Mouse (Mus musculus): ENCODE measurements at regions not wholly inside any gene's neighbourhood (a gene's known extent, or its start where the extent isn't known, plus 50 kb on each side); places are given as distances from the start of the nearest gene placed in this dataset.
"Not testable (repeated sequence)": the region's sequence is repeated elsewhere in the genome, so short reads cannot be mapped to it uniquely, and the experiment has no call there.

DNA sequence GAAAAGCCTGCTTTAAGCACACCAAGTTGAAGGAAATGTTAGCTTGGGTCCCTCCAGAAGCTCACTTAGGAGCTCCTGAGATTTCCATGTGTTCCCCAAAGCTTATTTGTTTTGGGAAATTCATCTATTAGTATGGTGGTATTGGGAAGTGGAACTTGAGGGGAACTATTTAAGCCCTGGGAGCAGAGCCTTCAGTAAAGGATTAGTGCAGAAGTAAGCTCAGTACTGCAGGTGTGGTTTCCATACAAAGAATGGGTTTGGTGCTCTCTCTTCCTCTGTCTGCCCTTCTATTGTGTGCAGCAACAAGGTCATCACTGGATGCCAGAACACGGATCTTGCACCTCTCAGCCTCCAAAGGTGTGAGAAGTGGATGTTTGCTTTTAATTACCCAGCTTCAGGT, 57.2 kb downstream of the Foxa2 start:
- no peak for DNase-seq (ENCODE audit: low spot score)

DNA sequence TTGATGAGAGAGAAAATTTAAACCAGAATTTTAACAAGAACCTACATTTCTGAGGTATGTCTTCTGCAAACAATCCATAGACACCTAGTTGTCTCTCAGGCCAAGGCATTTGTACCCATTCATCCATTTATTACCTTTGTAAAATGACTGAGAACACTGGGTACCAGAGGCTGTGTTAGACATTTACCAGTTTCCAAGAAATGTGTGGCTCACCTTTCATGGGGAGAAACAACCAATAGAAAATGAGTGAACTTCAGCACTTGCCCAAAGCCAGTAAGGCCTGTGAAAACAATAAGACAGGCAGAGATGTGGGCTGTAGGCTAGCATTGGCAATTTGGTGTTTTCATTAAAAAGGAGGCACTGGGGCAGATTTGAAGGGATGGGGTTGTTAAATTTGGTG, 58.2 kb downstream of the Foxa2 start:
- no peak for DNase-seq (ENCODE audit: low spot score)

DNA sequence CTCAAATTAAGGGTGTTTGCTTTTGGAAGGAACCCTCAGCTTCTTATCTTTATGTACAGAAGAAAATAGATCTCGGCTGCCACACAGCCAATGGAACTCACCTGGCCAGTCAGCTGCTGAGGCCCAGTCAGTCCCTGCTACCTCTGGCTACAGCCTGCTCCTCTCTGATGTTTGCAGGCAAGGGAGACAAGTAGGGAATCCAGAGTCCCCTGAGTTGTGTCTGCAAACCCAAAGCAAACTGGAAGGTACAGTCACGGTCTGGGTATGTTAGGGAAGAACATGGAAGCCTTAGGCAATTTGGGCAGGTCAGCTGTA, 61.6 kb downstream of the Foxa2 start:
- DNase-seq (ENCODE audit: low spot score) = no peak

DNA sequence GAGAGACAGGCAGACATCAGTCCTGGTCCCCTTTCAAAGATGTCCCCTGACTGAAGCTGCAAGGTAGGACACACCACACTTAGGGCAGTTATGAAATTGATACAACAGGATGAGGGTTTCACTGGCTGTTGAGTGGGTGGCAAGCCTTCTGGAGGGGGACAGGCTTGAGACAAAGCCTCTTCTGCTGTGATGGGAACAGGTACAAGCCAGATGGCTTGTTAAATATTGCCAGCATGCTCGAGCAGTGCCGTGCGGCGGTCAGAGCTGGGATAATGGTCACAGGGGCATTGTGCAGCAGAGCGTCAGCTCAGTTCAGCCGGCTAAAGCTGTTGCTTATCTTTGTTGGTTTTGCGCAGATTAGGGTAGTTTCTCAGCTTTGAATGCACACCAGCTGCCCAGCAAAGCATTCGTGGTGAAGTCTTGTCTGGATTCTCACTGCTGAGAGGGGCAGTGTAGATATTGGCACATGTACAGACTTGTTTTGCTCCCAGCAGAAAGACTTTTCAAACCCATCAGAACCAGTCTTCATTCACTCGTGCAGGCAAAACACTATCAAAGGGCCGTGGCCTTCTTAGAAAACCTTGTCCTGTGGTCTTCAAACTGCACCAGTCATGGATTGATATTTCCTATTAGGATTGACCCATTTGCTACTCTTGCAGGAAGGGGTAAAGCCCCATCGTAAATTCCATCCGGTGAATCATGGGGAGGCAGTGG, 62.1 kb downstream of the Foxa2 start:
- DNase-seq (ENCODE audit: low spot score) = no peak

DNA sequence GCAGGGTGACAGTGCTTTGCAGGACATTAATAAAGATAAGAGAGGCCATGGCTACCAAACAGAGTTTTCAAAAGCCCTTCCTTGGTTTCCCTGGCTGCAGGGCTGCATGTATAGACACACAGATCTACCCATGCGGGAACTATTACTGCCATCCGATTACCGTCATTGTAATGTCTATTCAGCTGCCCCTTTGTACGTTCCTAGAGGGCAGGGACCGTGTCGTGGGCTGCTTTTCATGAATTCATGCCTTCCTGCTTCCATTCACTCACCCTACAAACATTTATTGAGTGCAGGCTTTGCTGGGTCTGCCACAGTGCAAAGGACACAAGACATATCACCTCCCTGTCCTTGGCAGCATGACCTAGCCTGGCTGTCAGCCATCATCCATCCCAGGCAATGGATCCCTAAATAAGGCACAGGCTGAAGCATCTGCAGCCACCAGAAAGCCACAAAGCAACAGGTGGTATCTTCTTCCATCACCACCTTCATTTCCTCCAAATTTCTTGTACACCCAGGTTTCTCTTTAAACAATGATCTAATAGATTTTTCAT, 65.8 kb downstream of the Foxa2 start:
- no peak for DNase-seq (ENCODE audit: low spot score)

DNA sequence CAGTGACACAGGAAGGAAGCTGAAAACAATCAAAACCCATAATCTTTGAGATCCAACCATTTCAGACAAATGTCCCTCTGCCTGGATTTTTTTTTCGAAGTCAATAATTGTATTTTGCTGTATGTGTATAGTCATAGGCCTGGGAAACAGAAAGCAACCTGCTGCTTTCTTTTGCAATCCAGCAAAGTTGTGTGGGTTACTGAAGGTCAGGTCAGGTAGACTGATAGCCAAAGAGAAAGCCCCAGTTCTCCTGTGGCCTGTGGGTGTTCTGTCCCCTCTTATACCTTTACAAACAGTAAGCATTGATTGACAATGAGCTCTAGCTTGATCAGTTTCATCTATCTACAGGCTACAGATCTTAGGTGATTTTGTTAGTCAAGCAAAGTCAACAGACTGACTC, 66.4 kb downstream of the Foxa2 start:
- DNase-seq (ENCODE audit: low spot score) = no peak

DNA sequence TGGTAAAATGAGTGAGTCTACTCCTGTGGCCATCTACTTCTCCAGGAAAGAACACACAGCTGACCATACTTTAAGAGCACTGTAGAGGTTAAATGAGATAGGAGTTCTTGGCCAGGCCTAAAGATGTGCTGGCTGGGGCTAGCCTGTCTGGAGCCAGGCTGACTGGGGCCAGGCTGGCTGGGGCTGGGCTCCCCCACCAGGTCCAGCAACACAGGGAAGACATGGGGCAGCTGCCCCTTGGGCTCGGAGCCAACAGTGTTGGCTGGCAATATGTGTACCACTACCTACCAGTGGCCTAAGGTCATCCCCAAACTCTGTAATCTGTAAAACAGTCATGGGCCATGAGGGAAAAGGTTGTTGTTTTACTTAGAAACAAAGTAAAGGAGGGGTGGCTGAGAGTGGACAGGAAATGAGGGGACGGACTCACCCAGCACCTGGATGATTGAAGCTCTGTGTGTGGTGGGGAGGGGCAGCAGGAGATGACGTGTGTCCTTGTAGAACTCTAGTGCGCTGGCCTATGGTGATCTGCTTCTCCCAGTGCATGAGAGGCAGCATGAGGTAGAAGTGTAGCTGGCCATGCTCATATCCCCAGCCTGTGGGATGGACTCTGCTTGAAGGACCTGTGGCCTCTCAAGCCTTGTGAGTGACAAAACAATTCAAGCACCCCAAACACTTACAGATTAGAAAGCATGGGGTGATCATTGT, 67.0 kb downstream of the Foxa2 start:
- no peak for DNase-seq (ENCODE audit: low spot score)

DNA sequence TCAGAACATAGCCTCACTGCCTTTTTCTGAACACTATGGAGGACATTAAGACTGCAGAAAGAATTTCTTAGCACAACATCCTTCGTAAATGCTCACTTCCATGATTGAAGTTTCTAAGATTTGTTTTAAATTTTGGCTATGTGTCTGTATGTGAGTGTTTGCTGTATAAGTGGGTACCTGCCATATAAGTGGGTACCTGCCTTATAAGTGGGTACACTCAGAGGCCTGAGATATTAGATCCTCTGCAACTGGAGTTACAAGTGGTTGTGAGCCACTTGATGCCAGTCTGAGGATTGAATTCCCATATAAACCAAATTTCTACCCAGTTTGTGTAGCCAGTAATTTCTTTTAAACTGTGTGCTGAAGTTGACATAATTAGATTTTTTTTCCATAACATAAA, 67.8 kb downstream of the Foxa2 start:
- DNase-seq (ENCODE audit: low spot score) = no peak

DNA sequence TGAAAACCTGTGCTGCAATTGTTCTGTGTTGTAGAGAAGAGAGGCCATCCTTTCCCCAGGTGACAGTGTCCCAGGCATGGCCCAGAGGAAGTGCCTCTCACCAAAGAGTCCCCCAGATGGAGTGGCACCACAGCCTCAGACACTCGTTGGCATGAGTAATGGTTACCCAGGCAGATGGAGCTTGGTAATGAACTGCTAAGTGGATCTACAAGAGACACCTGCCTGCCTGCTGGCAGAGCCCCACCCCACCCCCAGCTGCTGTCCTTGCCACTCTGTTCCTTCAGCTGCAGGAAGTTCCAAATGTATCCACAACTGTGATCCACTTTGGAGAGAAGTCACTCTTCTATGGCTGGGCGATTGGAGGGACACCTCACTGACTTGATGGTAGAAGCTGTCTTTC, 72.0 kb downstream of the Foxa2 start:
- no peak for DNase-seq (ENCODE audit: low spot score)

DNA sequence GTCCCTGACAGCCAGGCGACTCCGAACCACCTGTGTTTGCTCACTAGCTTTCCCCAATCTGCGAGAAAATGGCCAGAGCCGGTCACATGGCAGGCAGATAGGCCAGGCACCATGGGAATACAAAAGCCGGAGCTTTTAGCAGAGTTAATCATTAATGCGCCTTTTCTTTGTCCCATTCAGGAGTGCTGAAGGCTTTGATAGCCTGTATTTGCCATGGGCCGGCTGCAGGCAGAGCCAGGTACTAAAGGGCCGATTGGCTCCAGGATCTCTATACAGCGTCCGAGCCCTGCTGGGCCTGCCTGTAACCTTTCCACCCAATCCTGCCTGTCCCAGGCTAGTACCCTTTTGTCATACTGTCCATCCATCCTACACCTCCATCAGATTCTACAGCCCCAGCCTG, 78.1 kb downstream of the Foxa2 start:
- DNase-seq (ENCODE audit: low spot score) = peak; percentile 73

DNA sequence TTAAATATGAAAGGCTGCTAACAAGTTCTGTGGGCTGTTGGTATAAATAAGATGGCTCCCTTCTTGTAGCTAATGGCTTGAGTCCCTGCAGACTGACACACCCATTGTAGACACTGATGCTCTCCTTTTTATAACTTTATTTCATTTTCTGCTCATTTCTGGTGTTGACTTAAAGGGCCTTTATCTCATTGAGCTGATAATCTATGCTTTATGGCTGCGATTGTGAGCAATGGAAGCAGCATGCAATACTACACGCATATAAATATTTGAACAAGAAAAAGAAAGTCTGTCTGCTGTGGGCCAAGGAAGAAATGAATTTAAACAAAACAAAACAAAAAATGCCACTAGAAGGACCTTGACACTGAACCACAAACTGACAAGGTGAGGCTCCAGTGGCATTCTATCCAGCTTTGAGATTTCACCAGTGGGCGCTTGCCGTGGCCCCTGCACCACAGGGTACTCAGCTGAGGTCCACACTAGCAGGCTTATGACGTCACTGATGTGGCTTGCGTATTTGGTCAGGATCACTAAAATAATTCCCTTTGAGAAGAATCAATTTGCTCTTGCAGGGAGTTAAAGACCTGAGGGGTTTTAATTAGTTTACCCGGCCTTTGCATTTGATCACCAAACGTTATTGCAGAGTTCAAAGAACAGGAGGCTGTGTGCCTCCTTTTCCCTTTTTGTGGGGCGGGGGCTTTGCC, 78.8 kb downstream of the Foxa2 start:
- DNase-seq (ENCODE audit: low spot score) = no peak

DNA sequence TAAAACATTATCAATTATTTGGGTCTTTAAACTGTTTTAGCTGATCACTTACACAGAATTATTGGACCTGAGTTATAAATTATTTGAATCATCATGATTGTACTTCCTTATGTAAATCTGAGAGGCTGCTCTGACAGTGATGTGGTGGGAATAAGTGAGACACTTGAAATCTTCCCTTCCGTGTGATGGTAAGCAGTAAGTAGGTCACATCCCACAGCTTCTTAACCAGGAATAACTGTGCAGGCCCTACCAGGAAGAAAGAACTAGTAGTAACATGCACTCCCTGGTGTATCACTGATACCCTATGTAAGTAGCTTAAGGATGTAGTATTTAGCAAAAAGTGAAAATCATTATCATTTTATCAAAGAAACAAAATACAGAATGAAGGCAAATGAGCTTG, 83.5 kb downstream of the Foxa2 start:
- DNase-seq (ENCODE audit: low spot score) = not testable (repeated sequence)

DNA sequence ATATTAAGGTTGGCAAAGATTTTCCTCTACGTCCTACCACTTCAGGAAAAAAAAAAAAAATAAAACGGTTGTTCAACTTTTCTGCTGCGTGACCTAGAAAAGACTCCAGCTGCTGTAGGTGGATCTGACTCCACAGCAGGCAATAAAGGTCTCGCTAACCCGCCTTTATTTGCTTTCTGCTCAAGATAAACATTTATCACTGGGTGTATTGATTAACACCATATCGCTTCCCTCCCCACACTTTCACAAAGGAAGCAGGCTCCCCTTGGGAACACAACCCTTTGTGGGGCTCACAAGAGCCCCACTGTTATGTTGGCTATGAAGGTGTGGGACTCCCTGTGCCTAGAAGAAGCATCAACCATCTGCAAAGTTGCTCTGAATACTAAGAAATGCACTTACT, 85.1 kb downstream of the Foxa2 start:
- no peak for DNase-seq (ENCODE audit: low spot score)

DNA sequence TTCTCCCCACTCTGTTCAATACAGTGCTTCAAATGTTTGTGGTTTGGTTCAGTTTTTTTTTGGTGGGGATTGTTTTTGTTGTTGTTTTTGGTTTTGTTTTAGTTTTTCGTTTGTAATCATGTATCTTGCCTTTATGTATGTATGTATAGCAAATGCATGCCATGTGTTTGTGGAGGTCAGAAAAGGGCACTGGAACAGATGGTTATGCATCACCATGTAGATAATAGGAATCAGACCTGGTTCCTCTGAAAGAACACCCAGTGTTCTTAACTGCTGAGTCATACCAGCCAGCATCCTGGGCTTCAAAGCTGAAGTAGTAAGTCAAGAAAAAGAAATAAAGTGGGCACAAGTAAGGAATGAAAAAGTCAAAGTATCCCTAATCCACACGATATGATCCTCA, 92.6 kb downstream of the Foxa2 start:
- no peak for DNase-seq (ENCODE audit: low spot score)

DNA sequence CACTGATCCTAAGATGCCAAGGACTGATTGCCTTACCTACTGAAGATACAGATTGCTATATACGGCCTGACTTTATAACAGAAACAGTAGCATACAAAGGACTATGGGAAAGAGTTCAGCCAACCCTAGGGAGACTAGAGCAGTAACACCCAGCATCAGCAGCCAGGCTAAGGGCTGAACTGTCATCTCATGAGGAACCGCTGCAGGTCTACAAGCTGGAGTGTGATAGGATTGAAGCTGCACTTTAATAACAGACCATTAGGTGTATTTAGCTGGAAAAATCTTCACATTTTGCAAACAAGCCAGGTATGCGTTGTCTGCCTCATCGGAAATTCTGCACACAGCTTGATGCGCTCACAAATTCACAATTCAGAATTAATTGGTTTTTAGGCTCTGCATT, 95.5 kb downstream of the Foxa2 start:
- DNase-seq (ENCODE audit: low spot score) = no peak

DNA sequence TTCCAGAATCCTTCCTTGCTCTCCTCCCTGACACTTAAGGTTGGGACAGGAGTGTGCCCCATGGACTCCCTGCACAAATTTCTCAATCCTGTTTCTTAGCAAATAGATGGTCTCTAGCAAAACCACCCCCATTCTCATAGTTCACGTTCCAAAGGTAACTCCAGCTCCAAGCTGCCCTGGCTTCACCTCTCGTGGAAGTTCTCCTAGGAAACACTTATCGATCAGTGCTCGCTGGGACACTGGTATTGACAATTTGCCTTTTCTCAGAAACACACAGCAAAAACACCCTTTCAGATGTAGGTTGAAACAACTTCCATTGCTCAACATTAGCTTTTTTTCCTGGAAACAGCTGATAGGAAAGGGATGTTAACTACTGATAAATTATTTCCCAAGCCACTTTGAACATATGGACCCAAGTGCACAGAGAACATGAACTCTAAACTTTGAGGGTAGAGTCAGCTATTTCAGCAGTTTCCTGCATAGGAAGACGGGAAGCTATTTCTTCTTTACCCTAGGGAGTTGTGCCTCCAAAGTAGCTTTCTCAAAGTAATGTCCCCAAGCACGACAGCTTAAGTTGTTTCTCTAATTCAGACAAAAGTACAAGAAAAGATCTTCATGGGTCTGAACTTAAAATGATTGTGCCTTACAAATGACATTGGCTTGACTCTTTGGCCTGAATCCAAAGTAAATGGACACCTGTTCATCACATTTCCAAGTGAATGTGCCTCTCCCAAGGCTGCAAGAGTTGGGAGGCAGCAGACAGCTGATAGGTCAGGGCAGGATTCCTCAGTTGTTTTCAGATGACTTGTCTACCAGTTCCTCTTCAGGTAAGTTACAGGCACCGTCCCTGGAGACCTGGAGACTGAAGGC, 102.4 kb downstream of the Foxa2 start:
- DNase-seq (ENCODE audit: low spot score) = no peak

DNA sequence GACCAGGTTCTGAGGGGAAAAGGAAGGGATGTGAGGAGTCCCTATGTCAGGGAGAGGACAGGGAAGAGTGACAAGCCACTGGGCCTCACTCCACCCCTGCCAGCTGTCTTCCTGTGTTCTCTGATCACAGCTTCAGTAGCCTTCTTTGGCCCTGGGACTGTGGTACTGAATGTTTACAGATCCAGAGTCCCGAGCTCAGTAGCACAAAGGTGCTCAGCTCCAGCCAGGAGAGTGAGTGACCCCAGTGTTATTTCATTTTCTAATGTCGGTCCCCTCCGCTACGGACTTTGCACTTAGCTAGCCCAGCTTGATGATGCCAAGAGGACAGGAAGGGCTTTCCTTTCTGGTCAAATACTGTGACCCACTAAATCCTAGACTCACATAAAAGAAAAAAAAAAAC, 104.2 kb downstream of the Foxa2 start:
- DNase-seq (ENCODE audit: low spot score) = no peak

DNA sequence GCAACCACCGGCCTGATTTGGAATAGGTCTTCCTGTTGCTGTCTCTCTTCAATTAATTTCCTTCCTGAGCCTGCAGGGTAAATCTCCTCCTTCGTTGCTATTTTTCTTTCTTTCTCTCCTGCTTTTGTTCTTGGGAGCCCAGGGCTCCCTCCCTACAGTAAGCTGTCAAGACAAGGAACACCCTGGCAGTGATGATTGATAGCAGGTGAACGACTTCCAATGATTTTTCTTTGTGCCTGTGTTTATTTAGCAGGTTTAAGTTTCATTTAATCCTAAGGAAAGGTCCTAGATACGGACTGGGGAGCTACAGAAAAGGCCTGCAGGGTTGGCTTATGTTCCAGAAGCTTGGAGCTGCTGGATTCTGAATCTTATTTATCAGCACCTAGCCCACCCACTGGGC, 105.5 kb downstream of the Foxa2 start:
- DNase-seq (ENCODE audit: low spot score) = no peak

DNA sequence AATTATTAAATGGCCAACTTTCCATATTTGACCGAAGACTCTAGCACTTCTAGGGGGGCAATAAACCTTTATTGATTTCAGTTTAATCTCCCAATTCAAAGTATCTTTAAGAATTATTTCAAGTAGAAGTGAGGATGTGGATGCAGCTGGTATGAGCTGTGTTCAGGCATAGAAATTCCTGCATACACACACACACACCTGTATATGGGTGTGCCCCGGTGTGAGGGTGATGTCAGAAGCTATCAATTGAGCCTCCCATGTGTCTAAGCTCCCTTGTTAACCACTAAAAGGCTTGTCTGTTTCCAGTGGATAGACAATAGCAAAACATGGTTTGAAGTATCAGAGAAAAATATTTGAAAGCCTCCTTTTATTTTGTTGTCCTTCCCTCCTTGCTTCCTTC, 114.3 kb downstream of the Foxa2 start:
- DNase-seq (ENCODE audit: low spot score) = no peak

DNA sequence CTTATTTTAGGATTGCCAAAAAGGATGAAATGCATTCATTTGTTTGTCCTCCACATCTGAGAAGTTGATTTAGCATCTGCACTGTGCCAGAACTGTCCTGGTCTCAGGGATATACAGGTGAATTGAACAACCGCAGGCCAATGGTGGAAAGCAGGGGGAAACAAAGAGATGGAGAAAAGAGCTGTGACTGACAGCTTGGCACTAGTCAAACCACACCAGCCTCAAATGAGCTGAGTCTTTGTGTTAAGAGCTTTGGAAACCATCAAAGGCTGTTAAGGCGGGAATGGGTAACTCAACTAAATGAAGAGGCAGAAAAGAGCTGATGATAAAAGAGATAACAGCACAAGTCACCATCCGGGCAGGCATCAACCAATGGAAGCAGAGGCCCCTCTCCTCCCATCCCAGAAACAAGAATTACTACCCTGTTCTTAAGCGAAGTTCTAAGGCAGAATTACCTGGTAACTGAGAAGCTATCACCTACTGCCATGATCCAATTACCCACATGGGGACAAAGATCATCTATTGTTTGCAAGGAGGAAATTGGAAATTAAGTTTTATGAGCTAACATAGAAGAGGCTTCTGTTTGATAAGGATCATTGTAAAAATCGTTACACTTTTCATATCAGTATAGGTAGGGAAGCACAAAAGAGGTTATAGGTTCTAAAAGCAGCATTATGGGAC, 117.6 kb downstream of the Foxa2 start:
- no peak for DNase-seq (ENCODE audit: low spot score)

DNA sequence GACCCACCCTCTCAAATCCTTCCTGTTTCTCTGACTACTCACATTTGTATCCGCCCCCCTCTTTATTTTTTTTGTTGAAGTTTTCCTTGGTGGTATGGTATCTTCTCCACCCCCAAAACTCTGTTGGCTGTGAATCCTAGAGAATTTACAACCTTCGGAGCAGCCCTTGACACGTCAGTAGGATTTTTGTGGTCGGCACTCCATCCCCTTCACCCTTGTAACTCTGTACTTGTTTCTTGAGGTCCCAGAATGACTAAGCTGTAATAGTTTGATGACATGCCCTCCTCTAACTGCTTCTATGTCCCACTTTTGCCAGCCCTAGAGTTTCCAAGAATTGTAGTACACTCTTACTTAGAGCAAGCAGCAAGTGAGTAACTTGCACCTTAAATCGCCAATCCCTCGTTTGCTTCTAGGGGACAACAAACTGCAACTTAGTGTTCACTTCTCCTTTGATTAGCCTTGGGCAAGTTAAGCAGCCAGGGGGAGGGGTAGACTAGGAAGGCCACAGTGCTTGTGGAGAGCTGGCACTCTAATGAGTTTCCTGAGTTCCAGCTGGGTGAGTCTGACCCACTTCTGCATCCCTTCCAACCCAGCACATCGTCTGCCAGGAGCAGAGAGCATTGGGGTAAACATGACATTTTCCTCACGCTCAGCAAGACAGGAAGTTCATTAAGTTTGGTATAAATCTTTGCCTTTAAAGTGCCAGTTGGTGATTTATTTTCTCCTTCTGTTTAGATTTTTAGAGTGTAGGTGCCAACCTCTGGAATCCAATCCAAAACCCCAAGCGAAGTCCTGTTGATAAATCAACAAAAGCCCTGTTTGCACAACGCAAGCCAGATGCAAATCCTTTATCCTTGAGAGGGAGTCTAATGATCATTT, 118.7 kb downstream of the Foxa2 start:
- DNase-seq (ENCODE audit: low spot score) = peak; percentile 57

Data from lung, postnatal 25 days (tissue).